Mouse (Mus musculus) embryo, embryonic 10 days (tissue): ENCODE results near the gene Prkd3.
A peak's percentile ranks its signal among the peaks of the same experiment; 100 is the strongest.

Experiments
- DNase-seq: peaks from one replicate; pipeline ENCODE4 v3.0.0-alpha.2; 2015; ENCODE audit warnings: low spot score

The Prkd3 gene

DNA sequence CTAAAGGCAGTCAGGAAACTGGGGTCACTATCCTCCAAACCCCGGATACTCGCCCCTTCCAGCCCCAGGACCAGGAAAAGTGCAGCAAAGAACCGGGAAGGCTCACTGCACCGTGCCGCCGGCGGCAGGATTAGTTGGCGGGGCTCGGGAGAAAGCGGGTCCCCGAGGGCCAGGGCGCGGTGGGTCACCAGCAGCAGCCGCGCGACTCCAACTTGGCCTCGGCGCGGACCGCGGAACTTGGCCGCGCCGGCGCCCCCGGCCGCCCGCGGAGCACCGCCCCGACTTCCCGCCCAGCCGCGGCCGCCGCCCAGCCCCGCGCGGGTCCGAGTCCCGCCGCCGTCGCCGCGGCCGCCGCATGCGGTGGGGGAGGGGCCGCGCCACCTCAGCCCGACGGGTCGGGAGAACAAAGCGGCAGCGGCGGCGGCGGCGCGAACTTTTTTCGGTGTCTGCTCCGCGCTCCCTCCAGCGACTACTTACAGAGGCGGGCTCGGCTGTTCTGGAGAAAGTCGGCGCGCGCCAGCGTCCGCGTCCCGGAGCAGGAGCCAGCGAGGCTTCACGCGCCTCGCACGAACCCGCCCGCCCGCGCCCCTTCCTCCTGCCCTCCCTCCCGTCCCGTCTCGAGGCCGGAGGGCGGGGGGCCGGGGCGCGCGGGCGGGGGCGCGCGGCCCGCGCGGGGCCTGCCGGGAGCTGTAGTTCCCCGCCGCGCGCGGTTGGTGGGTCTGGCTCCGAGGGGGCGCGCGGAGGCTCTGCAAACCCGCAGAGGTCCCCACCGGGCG, at the start of gene Prkd3:
Gene Prkd3 (minus strand): TSS at position 609 of the 776 bp plus-strand sequence.
- DNase-seq = peak; percentile 81

DNA sequence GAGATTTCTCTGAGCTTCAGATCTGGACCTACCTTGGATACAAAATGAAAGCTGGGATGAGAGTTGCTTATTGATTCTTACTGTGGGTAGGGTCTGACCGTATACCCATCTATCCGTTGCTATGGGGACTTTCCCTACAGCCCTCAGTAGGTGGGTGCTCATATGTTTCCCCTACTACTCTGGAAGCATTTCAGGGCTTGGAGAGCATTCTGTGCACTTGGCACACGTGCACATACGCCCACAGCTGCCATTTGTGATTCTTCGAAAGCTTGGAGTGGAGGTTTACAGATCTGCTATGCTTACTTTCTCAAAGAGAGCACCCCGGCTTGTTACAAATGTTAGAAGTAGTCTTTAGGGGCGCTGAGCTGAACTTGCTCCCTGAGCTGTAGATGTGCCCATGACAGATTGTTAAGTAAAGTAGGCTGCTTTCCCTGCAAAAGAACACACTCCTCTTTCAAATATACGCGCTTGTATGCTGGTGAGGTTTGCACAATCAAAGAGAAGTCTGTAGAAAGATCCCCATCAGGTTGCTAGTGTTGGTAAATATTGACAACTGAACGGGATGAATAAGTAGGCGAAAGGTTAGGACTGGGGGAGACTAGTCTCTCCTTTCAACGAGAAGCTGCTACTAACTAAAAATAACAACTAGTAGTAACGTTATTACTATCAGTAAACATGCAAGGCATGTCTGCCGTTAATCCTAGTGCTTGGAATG, 49.3 kb upstream of the Prkd3 start:
- no peak for DNase-seq

DNA sequence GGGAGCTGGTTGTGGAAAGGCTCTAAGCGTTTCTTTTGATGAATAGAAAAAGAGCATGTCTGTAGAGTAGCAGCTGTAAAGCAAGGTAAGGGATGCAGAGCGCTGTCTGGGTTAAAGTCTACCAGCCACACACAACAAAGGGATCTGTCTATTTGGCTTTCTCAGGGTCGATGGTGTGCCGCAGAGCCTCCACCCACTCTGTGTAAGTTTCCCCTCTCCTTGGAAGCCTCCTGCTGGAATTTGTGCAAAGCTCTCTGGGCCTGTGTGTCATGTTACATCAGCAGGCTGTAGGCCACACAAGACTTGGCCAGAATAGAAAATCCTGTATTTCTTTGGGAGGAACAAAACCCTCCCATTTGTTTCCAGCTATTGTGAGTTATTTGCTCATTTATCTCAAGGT, 48.4 kb upstream of the Prkd3 start:
- DNase-seq = peak; percentile 51

DNA sequence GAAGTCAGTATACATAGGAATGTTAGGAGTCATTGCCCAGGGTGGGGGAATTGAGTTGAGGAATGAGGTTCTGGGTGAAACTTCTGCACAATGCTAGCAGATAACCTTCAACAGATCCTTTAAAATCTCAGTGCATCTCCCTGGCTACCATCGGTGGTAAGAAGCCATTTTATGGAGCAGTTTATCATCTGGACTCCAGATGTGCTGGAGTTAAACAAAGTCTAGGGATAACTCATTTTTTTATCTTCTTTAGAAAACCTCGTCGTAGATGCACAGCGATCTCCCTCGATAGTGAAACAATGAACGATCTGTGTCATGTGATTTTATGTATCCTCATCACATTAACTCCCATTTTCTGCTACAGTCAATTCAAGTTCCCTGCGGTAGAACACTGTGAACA, 48.0 kb upstream of the Prkd3 start:
- DNase-seq = no peak

DNA sequence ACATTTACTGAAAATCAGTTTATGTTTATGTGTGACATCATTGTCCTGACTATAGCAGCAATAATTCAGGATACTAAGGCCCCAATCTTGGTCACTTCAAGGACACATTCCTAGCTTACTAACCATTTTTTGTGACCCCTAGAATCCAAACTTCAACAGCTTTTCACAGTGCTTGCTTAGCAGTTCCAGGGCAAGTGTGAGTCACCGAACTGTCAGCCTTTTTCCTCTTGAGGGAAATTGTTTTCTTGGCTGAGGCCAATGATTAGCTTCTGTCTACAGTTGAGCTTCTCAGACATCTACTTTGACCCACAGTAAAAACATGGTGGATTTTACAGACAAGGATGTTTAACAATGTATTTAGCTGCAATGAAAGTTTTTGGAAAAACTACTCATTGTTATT, 43.6 kb upstream of the Prkd3 start:
- no peak for DNase-seq

DNA sequence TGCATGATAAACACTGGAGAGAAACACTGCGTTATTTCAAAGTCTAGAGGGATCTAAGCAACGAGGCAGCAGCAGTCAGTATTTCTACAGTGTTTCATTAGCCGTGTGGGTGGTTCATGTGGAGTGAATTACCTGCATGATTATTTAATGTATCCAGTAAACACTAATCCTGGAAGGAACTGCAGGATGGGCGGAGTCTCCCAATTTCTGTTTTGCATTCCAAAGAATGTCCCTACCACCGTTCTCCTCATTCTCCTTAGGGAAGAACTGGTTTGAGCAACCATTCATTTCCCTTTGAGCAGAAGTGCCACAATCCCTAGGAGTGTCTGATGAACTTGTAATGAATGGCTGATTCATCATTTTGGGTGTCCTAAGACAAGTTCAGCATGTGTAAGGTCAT, 39.6 kb upstream of the Prkd3 start:
- no peak for DNase-seq

DNA sequence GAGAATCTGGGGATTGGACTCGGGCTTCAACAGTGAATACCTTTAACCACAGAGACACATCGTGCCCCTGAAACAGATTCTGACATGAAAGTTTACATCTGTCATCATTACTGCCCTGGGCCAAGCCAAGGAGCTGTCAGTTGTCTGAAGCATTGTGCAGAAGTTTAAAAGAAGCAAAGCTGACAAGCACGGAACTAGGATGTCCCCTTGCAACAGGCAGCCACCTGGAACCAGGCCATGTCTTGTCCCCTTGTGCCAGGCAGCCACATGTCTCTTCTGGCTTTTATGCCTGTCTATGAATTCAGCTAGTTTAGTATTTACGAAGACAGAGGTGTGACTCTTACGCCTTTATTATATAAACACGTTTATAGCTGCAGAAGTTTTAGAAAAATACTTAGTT, 37.7 kb upstream of the Prkd3 start:
- DNase-seq = no peak

DNA sequence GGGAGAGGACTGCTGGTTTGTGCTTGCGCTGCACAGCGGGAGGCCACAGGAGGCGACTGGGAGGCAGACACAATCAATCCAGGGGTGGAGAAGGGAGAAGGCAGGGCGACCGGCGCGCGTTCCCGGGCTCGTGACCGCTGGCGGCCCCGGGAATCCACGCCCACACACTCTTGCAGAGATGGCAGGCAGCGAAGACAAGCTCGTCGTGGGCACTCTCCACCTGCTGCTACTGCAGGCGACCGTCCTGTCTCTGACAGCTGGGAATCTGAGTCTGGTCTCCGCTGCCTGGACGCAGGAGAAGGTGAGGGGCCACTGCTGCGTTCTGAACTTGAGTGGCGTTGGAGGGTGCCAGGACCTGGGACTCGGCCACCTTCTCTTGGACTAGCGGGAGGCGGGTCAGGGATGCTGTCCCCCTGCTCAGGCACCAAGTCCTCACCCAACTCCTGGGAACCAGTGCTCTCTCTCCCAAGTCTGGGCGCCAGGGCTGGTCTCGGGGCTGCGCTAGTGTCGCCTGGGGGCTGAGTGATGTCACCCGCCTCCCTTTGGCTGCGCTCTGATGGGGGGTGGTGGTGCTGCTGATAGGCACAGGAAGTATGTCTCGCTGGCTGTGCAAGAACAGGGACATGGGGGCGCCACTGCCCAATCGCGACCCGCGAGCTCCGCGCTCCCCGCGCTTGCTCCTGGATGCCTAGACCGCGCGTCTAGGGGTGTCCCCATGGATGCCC, 31.6 kb upstream of the Prkd3 start:
- DNase-seq = peak; percentile 73

DNA sequence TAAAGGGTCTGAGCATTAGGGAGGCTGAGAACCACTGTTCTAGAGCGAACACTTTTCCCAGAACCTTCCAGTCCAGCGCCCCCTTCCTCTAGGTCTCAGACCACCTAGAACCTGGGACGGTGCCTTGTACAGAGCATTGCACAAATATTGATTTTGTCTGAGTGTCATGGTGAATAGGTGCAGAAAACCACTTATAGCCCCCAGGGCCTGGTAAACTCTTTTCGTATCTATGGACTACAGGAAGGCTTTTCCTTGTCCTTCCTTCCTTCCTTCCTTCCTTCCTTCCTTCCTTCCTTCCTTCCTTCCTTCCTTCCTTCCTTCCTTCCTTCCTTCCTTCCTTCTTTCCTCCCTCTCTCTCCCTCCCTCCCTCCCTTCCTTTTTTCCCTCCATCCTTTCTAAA, 31.0 kb upstream of the Prkd3 start, which contains the start of gene Qpct:
Gene Qpct (plus strand): TSS at position 301 of the 400 bp plus-strand sequence.
- DNase-seq = no peak

DNA sequence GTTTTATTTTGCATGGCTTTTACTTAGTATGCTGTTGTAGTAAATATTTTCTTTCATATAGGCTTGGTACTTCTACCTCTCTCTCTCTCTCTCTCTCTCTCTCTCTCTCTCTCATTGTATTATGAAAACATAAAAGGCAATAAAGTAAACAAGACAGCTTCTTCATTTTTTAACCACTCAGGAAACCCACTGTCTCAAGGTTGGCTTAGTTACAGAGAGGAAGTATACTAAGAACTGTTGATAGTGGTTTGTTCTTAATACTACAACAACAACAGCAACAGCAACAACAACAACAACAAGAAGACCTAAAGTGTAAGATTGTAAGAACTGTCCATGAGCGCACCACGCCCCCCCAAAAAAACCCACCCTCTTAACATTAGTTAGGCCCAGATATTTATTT, 23.1 kb upstream of the Prkd3 start:
- DNase-seq = no peak

DNA sequence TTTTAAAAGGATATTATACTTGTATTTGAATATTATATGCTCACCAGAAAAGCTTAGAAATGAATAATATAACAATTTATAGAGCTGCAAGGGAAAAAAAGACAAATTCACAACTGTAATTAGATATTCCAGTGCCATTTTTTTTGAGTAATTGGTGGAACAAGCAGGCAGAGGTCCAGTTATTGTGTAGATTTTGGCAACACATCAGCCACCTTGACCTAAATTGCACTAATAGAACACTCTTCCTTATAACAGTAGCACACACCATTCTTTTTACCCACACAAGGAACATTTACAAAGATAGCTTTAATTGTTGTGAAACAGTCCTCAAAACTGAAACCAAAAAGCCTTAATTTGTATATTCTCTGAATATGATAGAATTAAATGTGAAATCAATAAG, 19.0 kb upstream of the Prkd3 start:
- DNase-seq = no peak

DNA sequence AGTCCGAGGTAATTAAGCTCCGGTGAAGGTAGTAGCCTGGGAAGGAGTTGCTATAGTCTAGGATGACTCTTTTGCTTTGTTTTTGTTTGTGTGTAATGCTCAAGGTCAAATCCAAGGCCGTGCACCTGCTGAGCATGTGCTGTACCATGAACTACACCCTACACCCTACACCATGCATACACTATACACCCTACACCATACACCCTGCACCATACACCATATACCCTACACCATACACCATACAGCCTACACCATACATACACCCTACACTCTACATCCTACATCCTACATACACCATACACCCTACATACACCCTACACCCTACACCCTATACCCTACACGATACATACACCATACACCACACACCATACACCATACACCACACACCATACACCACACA, 12.2 kb upstream of the Prkd3 start:
- no peak for DNase-seq

DNA sequence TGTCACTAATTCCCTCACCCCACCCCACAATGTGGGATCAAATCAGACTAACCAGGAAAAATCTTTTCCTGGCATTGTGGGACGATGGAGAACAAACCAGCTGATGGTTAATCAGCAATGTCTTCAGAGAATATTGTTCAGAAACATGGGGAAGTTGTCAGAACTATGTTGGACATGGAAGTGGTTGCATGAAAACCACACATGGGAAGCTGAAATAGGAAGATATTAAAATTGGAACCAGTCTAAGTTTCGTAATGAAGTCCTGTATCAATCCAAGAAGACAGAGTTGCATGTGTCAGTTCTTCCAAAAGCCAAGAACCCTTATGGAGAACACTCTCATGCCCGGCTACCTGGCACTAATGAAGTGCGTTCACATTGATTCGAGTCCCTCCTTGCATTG, 11.0 kb upstream of the Prkd3 start:
- DNase-seq = no peak

DNA sequence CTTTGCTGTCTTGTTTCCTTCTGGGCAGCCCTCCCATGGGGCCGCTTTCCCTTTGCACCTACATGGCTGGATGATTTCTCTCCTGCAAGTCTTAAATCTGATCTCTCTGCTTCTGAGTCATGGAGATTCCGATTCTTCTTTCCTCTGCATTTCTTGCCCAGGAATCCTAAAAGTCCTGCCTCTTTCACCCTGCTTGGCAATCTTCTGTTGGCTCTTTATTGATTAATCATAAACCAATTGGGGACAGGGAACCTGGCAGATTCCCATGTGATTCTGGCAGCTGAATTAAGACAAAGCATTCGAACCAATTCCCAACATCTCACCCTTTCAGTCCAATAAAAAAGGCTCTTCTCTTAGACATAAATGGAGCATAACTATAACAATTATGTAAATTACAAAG, 8.6 kb upstream of the Prkd3 start:
- no peak for DNase-seq

DNA sequence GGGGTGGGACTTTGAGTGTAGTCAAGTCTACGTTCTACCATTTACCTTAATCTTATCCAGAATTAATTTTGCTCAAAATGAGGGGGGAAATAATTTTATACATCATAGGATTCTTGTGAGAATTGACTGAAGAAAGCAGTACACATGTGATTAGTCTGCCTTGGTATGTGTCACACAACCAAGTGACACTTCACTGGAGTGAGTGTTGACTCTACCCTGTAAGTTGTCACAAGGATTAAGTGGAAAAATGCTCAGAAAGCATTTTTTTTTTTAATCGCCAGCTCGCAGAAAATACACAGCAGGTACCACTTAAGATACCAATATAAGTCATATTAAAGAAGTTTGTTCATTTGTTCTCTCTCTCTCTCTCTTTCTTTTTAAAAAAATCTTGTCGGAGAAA, 3.9 kb upstream of the Prkd3 start:
- DNase-seq = no peak

DNA sequence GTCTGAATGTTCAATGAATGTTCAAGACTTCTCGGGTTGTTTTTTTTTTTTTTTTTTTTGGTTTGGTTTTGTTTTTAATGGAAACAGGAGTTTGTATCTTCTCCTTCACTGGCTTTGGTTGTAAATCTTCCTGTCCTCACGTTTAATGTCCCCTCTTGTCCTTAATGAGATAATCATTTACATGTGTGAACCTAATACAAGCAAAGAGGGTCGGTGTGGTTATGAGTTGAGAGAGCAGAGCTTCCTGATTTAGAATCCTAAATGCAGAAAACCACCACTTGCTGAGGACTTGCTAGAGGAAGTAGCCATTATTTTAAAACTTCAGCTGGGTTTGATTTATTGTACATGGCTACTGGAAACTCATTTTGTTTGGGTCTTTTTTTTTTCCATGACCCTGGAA, 2.1 kb upstream of the Prkd3 start:
- DNase-seq = peak; percentile 34

DNA sequence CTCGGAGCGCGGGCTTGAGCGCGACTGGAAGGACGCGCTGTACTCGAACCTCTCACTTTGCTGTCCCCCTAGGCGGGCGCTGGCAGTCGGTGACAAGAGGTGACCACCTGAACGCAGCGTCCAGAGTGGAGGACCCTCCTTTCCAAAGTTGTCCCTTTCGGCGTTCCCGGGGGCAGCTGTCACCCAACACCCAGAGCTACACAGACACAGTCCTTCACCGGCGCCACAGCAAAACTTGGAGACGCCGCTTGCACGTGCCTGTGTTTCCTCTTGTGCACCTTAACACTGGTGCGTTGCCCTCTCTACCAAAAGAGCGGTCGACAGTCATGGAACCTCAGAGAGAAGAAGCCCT, 344 bp upstream of the Prkd3 start:
- no peak for DNase-seq

DNA sequence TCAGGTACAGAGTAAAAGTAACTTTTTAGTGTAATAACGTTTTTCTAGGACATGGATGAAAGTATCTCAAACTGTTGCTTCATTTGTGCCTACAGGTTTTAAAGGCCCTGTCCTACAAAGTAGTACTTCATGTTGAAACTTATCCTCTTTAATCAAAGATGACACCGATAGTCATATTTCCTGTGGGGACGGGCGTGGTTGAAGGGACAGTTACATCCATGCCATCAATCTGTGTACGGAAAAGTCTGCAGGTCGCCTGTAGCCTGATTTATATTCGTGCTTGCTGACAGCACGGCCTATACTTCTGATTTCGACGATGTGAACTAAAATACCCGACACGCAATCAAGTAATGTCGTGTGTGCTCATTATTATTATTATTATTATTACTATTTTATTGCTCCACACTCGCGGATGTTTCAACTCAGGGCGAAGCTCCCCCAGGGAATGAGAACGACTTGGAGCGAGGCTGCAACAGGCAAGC, 849 bp downstream of the Prkd3 start:
- peak; percentile 38 for DNase-seq

DNA sequence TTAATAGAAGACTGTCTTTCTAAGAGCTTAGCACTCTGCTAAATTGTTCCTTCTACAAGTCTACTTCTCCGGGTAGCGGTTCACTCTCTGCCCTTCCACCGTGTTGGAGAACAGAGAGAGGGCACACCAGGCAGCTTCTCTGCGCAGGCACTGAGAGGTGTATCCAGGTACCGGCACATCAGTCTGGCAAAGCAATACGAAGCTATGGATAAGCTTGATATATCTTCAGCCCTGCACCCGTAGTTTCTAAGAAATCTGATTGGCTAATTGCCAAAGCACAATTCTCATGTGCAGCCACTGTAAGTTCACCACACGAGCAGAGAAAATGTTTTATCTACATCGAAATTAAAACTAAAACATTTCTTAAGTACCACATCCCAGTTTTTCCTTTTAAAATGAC, 2.2 kb downstream of the Prkd3 start:
- no peak for DNase-seq

DNA sequence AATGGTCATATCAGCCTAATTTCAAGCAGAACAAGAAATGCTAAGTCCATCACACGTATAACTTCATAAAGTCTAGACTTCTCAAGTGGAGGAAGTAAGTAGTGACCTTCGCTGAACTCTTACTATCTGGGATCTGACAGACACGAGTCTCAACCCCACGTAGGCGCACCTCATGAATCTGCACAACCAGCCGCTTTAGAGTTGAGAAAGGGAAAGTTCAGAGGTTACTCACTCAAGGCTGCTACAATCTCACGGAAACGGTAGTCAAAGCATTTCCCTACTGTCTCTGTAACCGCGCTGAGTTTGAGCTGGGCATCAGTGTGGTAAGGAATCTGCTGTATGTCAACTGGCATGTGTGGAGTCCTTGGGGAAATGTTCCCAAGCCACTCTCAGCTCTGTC, 4.8 kb downstream of the Prkd3 start:
- DNase-seq = no peak

DNA sequence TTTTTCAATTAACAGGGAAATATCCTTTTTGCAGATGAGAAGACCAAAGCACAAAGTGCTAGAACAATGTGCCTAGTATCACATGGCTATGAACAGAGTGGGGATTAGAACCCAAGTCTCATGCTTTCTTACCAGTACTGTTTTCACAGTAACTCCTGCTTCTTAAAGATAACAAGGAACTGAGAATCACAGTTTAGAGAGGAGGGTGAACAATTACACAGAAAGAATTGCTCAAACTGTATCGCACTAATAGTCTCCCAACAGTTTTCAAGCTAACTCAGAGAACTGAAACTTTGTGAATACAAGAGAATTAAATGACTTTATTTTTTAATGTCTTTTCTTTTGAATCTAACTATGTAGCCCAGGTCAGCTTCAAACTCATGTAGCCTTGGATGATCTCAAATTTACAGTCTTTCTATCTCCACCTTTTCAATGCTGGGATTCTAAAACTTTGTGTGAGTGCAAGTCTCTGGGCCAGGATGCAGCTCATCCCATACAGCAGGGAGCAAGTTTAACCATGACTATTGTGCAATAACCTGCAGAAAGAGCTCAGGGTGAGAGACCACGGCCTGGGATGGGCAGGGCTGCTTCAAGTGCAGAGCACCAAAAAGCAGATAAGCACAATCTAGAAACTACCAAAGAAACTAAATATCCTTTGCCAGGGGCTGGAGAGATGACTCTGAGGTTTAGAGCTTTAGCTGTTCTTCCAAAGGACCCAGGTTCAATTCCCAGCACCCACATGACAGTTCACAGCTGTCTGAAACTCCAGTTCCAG, 5.5 kb downstream of the Prkd3 start:
- no peak for DNase-seq

DNA sequence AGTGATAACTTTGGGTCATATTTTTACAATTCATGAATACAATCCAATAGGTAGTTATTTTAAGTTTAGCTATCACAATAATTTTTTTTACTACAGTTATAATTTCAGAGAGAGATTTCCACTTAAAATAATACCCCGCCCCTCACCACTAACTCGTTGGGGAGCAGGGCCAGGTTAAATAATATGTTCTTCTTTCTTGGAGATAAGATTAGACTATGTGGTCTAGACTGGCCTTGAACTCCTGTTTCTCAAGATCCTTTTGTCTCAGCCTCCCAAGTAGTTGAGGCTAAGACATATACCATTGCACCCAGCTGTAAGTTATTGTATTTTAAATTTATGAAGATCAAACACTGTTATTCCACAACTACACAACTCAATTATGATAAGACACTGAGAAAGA, 7.0 kb downstream of the Prkd3 start:
- DNase-seq = no peak
